Mouse (Mus musculus) MEL (cell line): ENCODE results near the gene Diras2.

ENCODE experiments used
- GATA1 ChIP-seq: IDR thresholded peaks from 2 replicates; pipeline ENCODE4 v1.6.1; 2011; ENCODE audit warnings: low read depth, low read length, improper control_type of control experiment
- MAZ ChIP-seq: IDR thresholded peaks from 2 replicates; pipeline ENCODE4 v1.6.1; 2012; ENCODE audit warnings: low read depth, mild to moderate bottlenecking, inconsistent platforms, low read length, improper control_type of control experiment
- NELFE ChIP-seq: IDR thresholded peaks from 2 replicates; pipeline ENCODE4 v1.6.1; 2011; ENCODE audit warnings: low read depth, low read length, improper control_type of control experiment
- POLR2A ChIP-seq, 2 experiments: IDR thresholded peaks; 2 replicates each; pipeline ENCODE4 v1.6.1; 2011 to 2012; ENCODE audit warnings: low read length in 2 of 2, mild to moderate bottlenecking in 2 of 2, control low read depth in 1 of 2, improper control_type of control experiment in 1 of 2, low read depth in 1 of 2, moderate library complexity in 1 of 2; ENCODE audit not compliant: control insufficient read depth in 1 of 2, insufficient read depth in 1 of 2, poor library complexity in 1 of 2

DNA sequence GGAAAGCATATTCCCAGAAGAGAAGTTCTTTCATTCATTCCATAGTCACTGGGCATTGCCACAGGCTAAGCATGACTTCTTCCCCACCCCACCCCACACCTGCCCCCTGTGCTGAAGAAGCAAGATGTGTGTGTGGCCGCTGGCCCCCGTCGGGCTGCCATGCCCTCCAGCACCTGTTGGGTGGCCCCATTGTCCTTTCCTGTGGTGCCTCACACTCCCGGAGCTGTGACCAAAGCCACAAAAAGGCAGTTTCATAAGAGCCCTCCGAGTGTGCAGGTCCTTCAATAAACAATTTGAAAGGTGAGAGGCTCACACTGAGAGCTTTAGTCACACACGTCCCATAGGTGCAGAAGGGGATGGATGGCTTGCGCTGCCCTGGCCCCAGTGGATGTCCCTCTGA, 35.7 kb upstream of the Diras2 start:
- TF ChIP-seq NELFE (no peak), POLR2A (IDR thresholded peaks at IDR 0.05; ENCODE audit: control insufficient read depth in 1 of 2, insufficient read depth in 1 of 2, low read depth in 1 of 2, low read length in 2 of 2, poor library complexity in 1 of 2) (no peak), MAZ (no peak), GATA1 (no peak)
